Mouse (Mus musculus) adipocyte (in vitro differentiated cells): ENCODE measurements around the gene Nubpl.
A peak's percentile ranks its signal among the peaks of the same experiment; 100 is the strongest.
"Not testable (repeated sequence)": the region's sequence is repeated elsewhere in the genome, so short reads cannot be mapped to it uniquely, and the experiment has no call there.

Experiments used
- DNase-seq: peaks from one replicate; pipeline ENCODE4 v3.0.0-alpha.2; 2016; ENCODE audit warnings: low spot score

The Nubpl gene

GRCm38 (mm10) chr12:52097650-52098070 is at the start of gene Nubpl:
Gene Nubpl, plus strand, starts transcription at chr12:52097737.
- peak; percentile 92 for DNase-seq

GRCm38 (mm10) chr12:52049324-52049723 is 48.2 kb upstream of the Nubpl start:
- DNase-seq, result no peak

GRCm38 (mm10) chr12:52079296-52079695 is 18.2 kb upstream of the Nubpl start:
- not testable (repeated sequence) for DNase-seq

- no peak for DNase-seq
Measured at GRCm38 (mm10) chr12:52097049-52097649, 388 bp upstream of the Nubpl start.

- DNase-seq, result no peak
Measured at GRCm38 (mm10) chr12:52120276-52120675, 22.7 kb downstream of the Nubpl start.

- peak; percentile 3 for DNase-seq
Measured at GRCm38 (mm10) chr12:52126407-52126806, 28.9 kb downstream of the Nubpl start.

GRCm38 (mm10) chr12:52129072-52129471 is 31.5 kb downstream of the Nubpl start:
- DNase-seq, result no peak

DNA sequence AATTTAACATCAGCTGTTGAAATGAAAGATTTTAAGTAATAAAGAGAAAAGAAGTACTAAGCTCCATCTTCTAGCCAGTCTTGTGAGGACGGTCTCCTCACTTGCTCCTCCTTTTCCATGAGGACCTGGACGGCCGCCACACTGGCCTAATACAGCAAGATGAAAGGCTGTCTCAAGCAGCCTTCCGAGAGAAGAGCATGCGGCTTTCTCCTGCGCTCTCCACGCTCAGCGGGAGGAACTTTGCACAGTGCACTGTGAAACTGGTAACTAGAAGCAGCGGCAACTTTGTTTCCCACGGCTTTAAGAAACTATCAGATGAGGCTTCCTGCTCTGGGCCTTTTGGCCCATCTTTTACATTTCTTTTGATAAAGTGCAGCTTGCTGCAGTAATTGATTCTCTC is 34.7 kb downstream of the Nubpl start:
- no peak for DNase-seq

DNA sequence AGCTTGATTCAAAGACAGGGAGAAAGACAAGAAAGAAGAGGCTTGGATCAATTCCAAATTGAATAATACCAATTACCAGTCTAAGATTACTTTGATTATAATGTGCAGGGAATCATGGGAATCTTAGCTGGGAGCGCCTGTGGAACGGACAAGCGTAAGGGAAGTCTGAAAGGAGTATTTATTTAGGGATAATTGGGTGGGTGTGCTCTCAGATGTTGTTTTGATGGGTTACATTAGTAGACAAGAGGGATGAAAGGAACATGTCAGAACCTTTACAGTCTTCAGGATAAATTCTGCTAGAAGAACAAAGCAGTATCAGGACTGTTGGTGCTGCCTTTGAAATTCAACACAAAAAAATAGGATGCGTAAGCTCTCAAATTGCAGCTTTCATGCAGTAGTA is 40.8 kb downstream of the Nubpl start:
- DNase-seq, result no peak

GRCm38 (mm10) chr12:52146639-52147038 is 49.1 kb downstream of the Nubpl start:
- no peak for DNase-seq

DNA sequence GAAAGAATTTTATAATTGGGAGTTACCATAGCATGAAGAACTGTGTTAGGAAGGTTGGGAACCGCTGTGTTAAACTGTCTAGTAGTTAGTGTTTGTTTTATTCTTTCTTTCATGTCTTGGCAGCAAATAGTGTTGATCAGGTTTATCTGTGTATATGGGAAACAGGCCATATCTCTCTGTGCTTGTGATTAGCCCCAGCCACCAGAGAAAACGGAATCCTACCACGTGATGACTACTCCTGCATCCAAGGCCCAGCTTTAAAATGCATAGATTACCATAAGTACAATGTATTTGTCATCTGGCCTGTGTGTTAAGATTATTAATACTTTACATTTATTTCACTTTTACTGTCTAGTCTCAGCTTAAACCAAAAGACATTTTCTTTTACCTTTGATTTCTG is 51.9 kb downstream of the Nubpl start:
- DNase-seq, result no peak

GRCm38 (mm10) chr12:52152071-52152470 is 54.5 kb downstream of the Nubpl start:
- no peak for DNase-seq

GRCm38 (mm10) chr12:52154906-52155305 is 57.4 kb downstream of the Nubpl start:
- no peak for DNase-seq

- no peak for DNase-seq
Measured at GRCm38 (mm10) chr12:52164414-52164813, 66.9 kb downstream of the Nubpl start.

DNA sequence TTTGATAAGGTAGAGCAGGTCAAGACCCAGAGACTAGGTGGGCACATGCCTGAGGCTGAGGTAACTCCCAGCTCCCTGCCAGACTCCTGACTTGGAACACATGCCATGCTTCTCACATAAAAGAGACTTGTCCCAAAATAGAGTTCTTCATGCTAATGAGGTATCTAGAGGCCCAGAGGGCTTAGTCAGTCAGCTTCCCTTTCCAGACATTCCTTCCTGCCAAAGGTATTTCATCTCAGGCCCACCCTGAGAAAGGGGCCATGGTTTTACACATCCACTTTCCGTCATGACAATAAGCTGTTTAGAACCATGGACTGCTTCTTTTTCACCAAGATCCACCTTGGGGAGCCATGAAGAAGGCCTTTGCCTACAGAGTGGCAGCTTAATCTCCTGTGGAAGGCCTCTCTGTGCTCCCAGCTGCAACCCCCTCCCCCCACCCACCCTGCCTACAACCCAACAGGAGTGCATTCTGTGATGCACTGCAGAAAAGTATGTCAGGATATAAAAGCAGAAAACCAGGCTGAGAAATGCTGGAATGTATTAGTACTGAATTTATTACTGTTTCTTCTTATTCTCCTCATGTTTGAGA is 88.8 kb downstream of the Nubpl start:
- DNase-seq, result no peak

DNA sequence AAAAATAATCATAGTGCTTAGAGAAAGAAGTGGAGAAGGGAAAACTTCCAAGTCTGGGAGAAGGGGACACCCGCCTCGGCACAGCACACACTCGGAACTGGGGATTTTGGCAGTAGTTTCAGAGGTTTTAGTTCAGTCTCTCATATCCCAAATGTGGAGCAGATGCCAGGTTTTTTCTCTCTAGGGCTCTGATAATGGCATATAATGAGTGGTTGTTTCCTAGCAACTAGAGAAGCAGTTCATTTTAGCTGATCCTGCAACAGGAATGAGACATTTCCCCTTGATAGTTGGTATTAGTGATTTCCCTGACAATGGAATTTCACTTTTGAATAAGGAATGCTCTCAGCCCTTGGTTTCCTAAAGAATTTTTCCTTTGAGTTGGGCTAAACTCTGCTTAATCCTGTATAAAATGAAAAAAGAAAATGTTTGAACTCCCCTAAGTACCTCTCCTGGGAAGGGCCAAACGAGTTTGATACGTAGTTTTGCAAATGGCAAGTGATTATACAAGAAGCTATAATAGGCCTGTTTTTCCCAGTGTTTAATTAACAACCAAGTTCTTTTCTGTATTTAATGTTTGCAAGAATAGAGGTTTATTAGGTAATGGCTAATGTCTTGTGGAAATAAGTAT is 89.5 kb downstream of the Nubpl start:
- peak; percentile 52 for DNase-seq

DNA sequence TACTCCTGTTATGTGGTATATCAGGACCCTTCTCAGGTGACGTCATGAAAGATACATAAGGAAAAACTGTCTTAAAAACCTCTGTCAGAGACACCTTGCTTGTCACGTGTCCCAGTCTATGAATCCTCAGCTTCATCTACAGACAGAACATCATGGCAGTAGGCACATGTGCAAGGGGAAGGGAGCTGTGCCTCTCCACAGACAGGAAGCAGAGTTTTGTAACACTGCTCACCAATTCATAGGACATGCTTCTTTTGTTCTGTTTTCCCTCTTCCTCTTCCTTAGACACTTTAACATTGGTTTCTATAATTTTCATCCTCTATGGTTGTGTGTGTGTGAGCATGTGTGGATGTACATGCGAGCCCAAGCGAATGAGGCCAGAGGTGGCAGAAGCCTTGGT is 100.9 kb downstream of the Nubpl start:
- no peak for DNase-seq

GRCm38 (mm10) chr12:52209121-52209610 is 111.6 kb downstream of the Nubpl start:
- peak; percentile 56 for DNase-seq

DNA sequence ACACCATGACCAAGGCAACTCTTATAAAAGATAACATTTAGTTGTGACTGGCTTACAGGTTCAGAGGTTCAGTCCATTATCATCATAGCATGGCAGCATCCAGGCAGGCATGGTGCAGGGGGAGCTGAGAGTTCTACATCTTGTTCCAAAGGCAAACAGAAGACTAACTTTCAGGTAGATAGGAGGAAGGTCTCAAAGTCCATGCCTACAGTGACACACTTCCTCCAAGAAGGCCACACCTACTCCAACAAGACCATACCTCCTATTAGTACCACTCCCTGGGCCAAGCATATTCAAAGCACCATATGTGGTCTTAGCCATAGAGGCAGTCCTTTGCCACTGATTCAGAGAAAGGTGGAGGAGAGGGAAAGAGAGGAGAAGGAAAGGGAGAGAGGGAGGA is 113.6 kb downstream of the Nubpl start:
- DNase-seq, result no peak

DNA sequence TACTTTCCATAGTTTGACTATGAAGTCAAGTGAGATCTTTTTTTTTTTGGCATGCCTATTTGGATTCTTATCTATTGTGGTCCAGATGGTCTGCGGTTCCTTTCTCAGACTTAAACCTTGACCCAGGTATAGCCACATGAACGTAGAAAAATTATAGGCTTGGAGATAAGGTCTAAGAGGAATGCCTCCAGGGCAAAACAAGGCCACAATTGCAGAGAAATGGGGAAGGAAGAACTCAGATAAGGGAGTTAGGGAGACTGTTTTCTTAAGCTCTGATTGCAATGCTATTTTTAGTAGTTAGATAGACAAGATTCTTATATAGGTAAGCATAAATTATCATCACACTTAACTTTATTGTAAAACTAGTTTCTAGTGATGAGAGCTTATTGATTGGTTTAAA is 117.3 kb downstream of the Nubpl start:
- no peak for DNase-seq

DNA sequence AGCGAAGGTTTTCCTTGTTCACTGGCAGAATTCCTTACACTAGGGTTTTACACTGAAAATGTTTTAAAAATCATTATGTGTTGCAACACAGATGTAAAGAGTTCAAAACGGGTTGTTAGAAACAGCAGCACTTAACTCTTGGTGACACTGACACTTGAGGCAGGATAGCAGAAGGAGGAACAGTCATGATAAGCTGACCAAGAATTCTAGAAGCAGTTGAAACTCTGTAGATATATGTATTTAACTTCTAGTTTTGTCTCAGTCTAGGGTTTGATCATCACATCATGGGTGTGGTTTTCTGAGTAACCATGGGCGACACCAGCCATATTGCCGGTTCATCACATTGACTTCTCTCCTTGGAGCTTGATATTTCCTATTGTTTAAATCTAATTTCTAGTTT is 127.4 kb downstream of the Nubpl start:
- no peak for DNase-seq

DNA sequence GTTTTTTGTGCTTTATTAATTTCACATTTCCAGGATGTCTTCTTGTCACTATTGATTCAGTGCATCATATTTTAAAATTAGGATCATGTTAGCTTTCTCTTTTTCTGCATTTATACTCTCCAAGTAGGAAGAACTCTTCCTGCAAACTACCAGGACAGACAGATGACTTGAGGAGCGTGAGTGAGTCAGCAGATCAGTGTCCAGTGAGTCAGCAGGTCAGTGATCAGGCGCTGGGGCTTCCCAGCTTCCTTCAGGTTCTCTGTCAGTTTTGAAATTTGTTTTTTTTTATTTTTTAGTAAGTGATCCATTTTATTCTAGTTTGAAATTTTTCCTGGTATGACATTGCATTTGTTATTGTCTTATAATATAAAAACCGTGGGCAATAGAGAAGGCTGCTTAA is 131.2 kb downstream of the Nubpl start:
- peak; percentile 32 for DNase-seq

DNA sequence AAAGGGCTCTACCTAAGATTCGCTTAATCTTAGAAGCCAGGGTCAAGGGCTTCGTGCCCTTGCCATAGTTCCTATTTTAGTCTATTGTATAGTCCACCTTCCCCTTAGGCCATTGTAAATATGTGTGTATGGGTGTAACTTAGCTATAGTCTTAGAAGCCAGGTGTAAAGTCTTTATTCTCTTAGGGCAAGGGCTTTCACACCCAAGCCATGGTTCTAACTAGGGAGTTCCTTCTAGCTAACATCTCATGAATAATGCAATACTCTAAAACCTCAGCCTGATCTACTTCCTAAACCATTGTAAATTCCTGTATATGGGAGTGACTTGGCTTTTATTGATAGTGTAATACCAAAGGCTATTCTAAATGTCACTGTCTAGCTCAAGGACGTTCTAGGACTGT is 134.4 kb downstream of the Nubpl start:
- DNase-seq, result not testable (repeated sequence)

DNA sequence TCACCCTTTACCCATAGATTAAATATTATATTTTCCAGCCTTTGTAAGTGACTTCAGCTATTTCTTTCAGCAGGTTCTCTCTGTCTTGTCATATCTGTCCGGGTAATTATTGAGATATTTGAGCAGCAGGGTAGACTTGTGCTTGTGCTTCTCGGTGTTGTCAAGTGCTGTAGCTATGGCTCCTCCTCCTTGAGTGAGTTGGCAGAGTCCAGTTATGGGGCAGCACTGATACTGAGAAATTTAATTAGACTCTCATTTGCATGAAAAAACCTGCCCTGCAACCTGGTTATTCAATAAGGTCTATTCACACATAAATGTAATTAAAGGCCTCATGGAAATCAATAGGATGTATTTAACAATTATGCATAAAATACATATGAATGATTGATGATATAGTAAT is 145.2 kb downstream of the Nubpl start:
- no peak for DNase-seq
